Mouse (Mus musculus): Measurements from ENCODE around the gene 2610318N02Rik. TPM values are rescaled to one million over a fixed set of nuclear protein-coding genes. Genes with fewer than 3 reads are reported as not detected.

2610318N02Rik gene
- polyA plus RNA-seq, 1 experiment from 2014 or later, result 18.1 TPM

GRCm38 (mm10) chr16:17131191-17132088 lies 6.5 kb upstream of the 2610318N02Rik start:
- H3K27me3 ChIP-seq (ENCODE audit: control insufficient read depth, insufficient read depth, low read length), result no peaks in the 10 kb centered on the region
- peak overlapping the region; percentile 81 to 85 for H3K4me3 ChIP-seq (ENCODE audit: control insufficient read depth in 1 of 2, insufficient read depth in 1 of 2, low read depth in 1 of 2, low read length in 2 of 2)
- peak overlapping the region; percentile 77 for H3K9ac ChIP-seq (ENCODE audit: low read length)
- no peaks in the 10 kb centered on the region for H3K9me3 ChIP-seq (ENCODE audit: control insufficient read depth, low read length)
- H3K4me1 ChIP-seq (ENCODE audit: control insufficient read depth in 2 of 2, insufficient read depth in 2 of 2, low read length in 2 of 2), result peaks cover 2 to 12% of the 10 kb centered on the region in 2 experiments; a peak in 3 of 4 replicates
- 4% methylated on average over 43 of the region's 43 CpGs for WGBS
- H3K4me2 ChIP-seq (ENCODE audit: low read length), result peak overlapping the region; percentile 96
- no peaks in the 10 kb centered on the region for H3K36me3 ChIP-seq (ENCODE audit: control insufficient read depth, insufficient read depth, low read length)
- ATAC-seq (ENCODE audit: insufficient number of reproducible peaks, insufficient read depth, low FRiP score, low read depth), result no peak; the same call in 1 of the 2 replicates
- H3K27ac ChIP-seq (replicated peaks in 1 of 2; ENCODE audit: control insufficient read depth in 1 of 2, insufficient read depth in 1 of 2, low read depth in 2 of 2, low read length in 2 of 2), result peak overlapping the region in 1 of 2 experiments; percentile 55; a peak in 1 of 4 replicates

GRCm38 (mm10) chr16:17127292-17127691 lies 2.3 kb upstream of the 2610318N02Rik start:
- Histone ChIP-seq H3K36me3 (ENCODE audit: control insufficient read depth, insufficient read depth, low read length) (peaks cover 10% of the 10 kb centered on the region), H3K9ac (ENCODE audit: low read length) (no peak overlapping the region), H3K4me3 (ENCODE audit: control insufficient read depth in 1 of 2, insufficient read depth in 1 of 2, low read depth in 1 of 2, low read length in 2 of 2) (no peak overlapping the region), H3K9me3 (ENCODE audit: control insufficient read depth, low read length) (no peaks in the 10 kb centered on the region), H3K27ac (replicated peaks in 1 of 2; ENCODE audit: control insufficient read depth in 1 of 2, insufficient read depth in 1 of 2, low read depth in 2 of 2, low read length in 2 of 2) (no peak overlapping the region), H3K4me1 (ENCODE audit: control insufficient read depth in 2 of 2, insufficient read depth in 2 of 2, low read length in 2 of 2) (peaks cover 12 to 22% of the 10 kb centered on the region in 2 experiments), H3K27me3 (ENCODE audit: control insufficient read depth, insufficient read depth, low read length) (no peaks in the 10 kb centered on the region), H3K4me2 (ENCODE audit: low read length) (no peak overlapping the region)
- WGBS, result 100% methylated on average over 1 of the region's 1 CpGs
- ATAC-seq (ENCODE audit: insufficient number of reproducible peaks, insufficient read depth, low FRiP score, low read depth), result no peak

- H3K4me1 ChIP-seq (ENCODE audit: control insufficient read depth in 2 of 2, insufficient read depth in 2 of 2, low read length in 2 of 2), result peaks cover 10 to 16% of the 10 kb centered on the region in 2 experiments
- H3K27me3 ChIP-seq (ENCODE audit: control insufficient read depth, insufficient read depth, low read length), result no peaks in the 10 kb centered on the region
- ATAC-seq (ENCODE audit: insufficient number of reproducible peaks, insufficient read depth, low FRiP score, low read depth), result peak; percentile 19
- H3K9me3 ChIP-seq (ENCODE audit: control insufficient read depth, low read length), result no peaks in the 10 kb centered on the region
- H3K27ac ChIP-seq (replicated peaks in 1 of 2; ENCODE audit: control insufficient read depth in 1 of 2, insufficient read depth in 1 of 2, low read depth in 2 of 2, low read length in 2 of 2), result peak overlapping the region; percentile 19 to 46; a peak in 3 of 4 replicates
- H3K36me3 ChIP-seq (ENCODE audit: control insufficient read depth, insufficient read depth, low read length), result peaks cover 32% of the 10 kb centered on the region
- H3K9ac ChIP-seq (ENCODE audit: low read length), result peak overlapping the region; percentile 72
- H3K4me3 ChIP-seq (ENCODE audit: control insufficient read depth in 1 of 2, insufficient read depth in 1 of 2, low read depth in 1 of 2, low read length in 2 of 2), result peak overlapping the region; percentile 51 to 60
- peak overlapping the region; percentile 83 for H3K4me2 ChIP-seq (ENCODE audit: low read length)
- WGBS, result 5% methylated on average over 22 of the region's 22 CpGs
These were observed 672 bp downstream of the 2610318N02Rik start for GRCm38 (mm10) chr16:17124119-17124870.

GRCm38 (mm10) chr16:17121569-17121968 lies 3.4 kb downstream of the 2610318N02Rik start:
- Histone ChIP-seq H3K4me3 (ENCODE audit: control insufficient read depth in 1 of 2, insufficient read depth in 1 of 2, low read depth in 1 of 2, low read length in 2 of 2) (no peak overlapping the region), H3K4me1 (ENCODE audit: control insufficient read depth in 2 of 2, insufficient read depth in 2 of 2, low read length in 2 of 2) (peaks cover 10 to 16% of the 10 kb centered on the region in 2 experiments), H3K36me3 (ENCODE audit: control insufficient read depth, insufficient read depth, low read length) (peaks cover 32% of the 10 kb centered on the region), H3K9ac (ENCODE audit: low read length) (no peak overlapping the region), H3K27ac (replicated peaks in 1 of 2; ENCODE audit: control insufficient read depth in 1 of 2, insufficient read depth in 1 of 2, low read depth in 2 of 2, low read length in 2 of 2) (no peak overlapping the region), H3K4me2 (ENCODE audit: low read length) (no peak overlapping the region), H3K27me3 (ENCODE audit: control insufficient read depth, insufficient read depth, low read length) (no peaks in the 10 kb centered on the region), H3K9me3 (ENCODE audit: control insufficient read depth, low read length) (no peaks in the 10 kb centered on the region)
- 81% methylated on average over 13 of the region's 14 CpGs for WGBS
- no peak for ATAC-seq (ENCODE audit: insufficient number of reproducible peaks, insufficient read depth, low FRiP score, low read depth)

GRCm38 (mm10) chr16:17117309-17117799 lies 7.6 kb downstream of the 2610318N02Rik start:
- Histone ChIP-seq H3K27me3 (ENCODE audit: control insufficient read depth, insufficient read depth, low read length) (no peaks in the 10 kb centered on the region), H3K4me2 (ENCODE audit: low read length) (no peak overlapping the region), H3K4me1 (ENCODE audit: control insufficient read depth in 2 of 2, insufficient read depth in 2 of 2, low read length in 2 of 2) (no peaks in the 10 kb centered on the region), H3K9ac (ENCODE audit: low read length) (no peak overlapping the region), H3K27ac (replicated peaks in 1 of 2; ENCODE audit: control insufficient read depth in 1 of 2, insufficient read depth in 1 of 2, low read depth in 2 of 2, low read length in 2 of 2) (peak overlapping the region; percentile 71 to 85), H3K36me3 (ENCODE audit: control insufficient read depth, insufficient read depth, low read length) (peaks cover 52% of the 10 kb centered on the region), H3K4me3 (ENCODE audit: control insufficient read depth in 1 of 2, insufficient read depth in 1 of 2, low read depth in 1 of 2, low read length in 2 of 2) (no peak overlapping the region), H3K9me3 (ENCODE audit: control insufficient read depth, low read length) (no peaks in the 10 kb centered on the region)
- ATAC-seq (ENCODE audit: insufficient number of reproducible peaks, insufficient read depth, low FRiP score, low read depth), result 0 out of 2 replicates have a peak, but pooled peaks have one; percentile 49
- 69% methylated on average over 5 of the region's 5 CpGs for WGBS

GRCm38 (mm10) chr16:17110771-17111743 lies 13.9 kb downstream of the 2610318N02Rik start, which contains the start of gene Ppil2:
Ppil2 (minus strand) TSS chr16:17111257.
- H3K4me2 ChIP-seq (ENCODE audit: low read length), result peak within 1 kb of the TSS; percentile 77
- peak within 1 kb of the TSS; percentile 42 to 59 for H3K27ac ChIP-seq (replicated peaks in 1 of 2; ENCODE audit: control insufficient read depth in 1 of 2, insufficient read depth in 1 of 2, low read depth in 2 of 2, low read length in 2 of 2)
- H3K4me3 ChIP-seq (ENCODE audit: control insufficient read depth in 1 of 2, insufficient read depth in 1 of 2, low read depth in 1 of 2, low read length in 2 of 2), result peak within 1 kb of the TSS; percentile 78 to 89
- no peaks in the 10 kb centered on the region for H3K9me3 ChIP-seq (ENCODE audit: control insufficient read depth, low read length)
- no peaks in the 10 kb centered on the region for H3K27me3 ChIP-seq (ENCODE audit: control insufficient read depth, insufficient read depth, low read length)
- WGBS, result 9% methylated on average over 38 of the region's 38 CpGs
- H3K36me3 ChIP-seq (ENCODE audit: control insufficient read depth, insufficient read depth, low read length), result peaks cover 51% of the 10 kb centered on the region
- peak; percentile 37; the same call in 1 of the 2 replicates for ATAC-seq (ENCODE audit: insufficient number of reproducible peaks, insufficient read depth, low FRiP score, low read depth)
- peaks cover 2 to 9% of the 10 kb centered on the region in 2 experiments; a peak in 2 of 4 replicates for H3K4me1 ChIP-seq (ENCODE audit: control insufficient read depth in 2 of 2, insufficient read depth in 2 of 2, low read length in 2 of 2)
- peak within 1 kb of the TSS; percentile 80 for H3K9ac ChIP-seq (ENCODE audit: low read length)
